Mouse (Mus musculus): Measurements from ENCODE around the gene Hdac7. TPM values are rescaled to one million over a fixed set of nuclear protein-coding genes. Genes with fewer than 3 reads are reported as not detected.

Hdac7 gene
- polyA plus RNA-seq, 1 experiment from 2014 or later = 26.6 TPM

DNA sequence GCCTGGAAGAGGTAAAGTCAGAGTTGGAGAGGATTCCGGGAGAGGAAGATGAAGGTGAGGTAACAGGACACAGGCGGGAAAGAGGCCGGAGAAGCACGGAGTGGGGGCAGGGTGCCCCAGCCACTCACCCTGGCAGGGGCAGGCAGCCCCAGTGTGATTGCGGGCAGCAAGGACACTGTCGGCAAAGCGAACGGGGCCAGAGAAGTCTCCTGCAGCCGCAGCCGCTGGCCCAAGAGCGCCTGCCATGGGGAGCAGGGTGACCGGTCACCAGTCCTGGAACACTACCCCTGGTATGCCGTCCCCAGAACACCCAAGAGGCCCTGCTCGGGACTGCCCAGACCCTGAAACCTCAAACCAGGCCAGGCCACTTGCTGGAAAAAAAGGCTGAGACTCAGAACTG is 35.8 kb downstream of the Hdac7 start:
- Histone ChIP-seq H3K4me2 (replicated peaks) (no peak overlapping the region), H3K9me3 (no peaks in the 10 kb centered on the region), H3K36me3 (peaks cover 26% of the 10 kb centered on the region), H3K27ac (replicated peaks) (no peak overlapping the region), H3K4me1 (peaks cover 22% of the 10 kb centered on the region), H3K27me3 (no peaks in the 10 kb centered on the region), H3K4me3 (no peak overlapping the region), H3K9ac (replicated peaks) (no peak overlapping the region)
- ATAC-seq (replicated peaks) = no peak
- WGBS = 83% methylated on average over 14 of the region's 14 CpGs

DNA sequence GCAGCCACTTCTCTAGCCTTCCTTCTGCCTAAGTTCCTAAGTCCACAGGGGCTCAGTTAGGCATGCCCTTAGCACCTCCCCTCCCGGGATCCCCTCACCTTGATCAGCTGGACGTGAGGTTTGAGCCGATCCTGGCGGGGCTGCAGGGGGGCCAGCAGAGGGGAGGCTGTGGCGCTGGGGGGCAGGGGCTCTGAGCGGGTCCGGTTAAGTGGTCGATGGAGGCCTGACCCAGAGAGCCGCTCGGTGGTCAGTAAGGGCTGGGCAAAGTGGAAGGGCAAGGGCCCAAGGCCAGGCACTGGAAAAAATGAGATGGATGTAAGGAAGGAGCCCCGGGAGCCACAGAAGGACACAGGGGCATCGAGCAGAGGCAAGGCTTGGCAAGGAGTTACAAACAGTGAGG is 36.4 kb downstream of the Hdac7 start:
- Histone ChIP-seq H3K27me3 (no peaks in the 10 kb centered on the region), H3K9ac (replicated peaks) (no peak overlapping the region), H3K4me3 (no peak overlapping the region), H3K4me1 (peaks cover 17% of the 10 kb centered on the region), H3K4me2 (replicated peaks) (no peak overlapping the region), H3K9me3 (no peaks in the 10 kb centered on the region), H3K36me3 (peaks cover 26% of the 10 kb centered on the region), H3K27ac (replicated peaks) (no peak overlapping the region)
- WGBS = 75% methylated on average over 12 of the region's 12 CpGs
- ATAC-seq (replicated peaks) = no peak

DNA sequence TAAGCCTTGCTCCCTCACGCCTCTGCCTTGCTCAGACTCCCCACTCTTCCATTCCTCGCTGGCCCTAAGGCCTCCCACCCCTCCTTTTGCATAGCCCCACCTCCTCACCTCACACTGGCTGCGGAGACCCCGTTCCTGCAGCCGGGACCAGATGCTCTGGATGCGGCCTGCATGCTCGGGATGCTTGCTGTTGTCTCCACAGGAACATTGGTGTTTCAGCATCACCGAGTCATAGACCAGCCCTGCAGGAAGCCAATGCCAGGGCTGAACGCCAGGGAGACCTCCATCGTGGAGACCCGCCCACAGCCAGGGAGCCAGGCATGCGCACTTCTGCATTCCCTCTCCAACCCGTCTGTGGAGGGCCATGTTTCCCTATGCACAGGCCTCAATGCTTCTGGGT is 41.7 kb downstream of the Hdac7 start:
- H3K27me3 ChIP-seq = no peaks in the 10 kb centered on the region
- H3K4me3 ChIP-seq = peak overlapping the region; percentile 32
- peak overlapping the region; percentile 37 for H3K4me2 ChIP-seq (replicated peaks)

DNA sequence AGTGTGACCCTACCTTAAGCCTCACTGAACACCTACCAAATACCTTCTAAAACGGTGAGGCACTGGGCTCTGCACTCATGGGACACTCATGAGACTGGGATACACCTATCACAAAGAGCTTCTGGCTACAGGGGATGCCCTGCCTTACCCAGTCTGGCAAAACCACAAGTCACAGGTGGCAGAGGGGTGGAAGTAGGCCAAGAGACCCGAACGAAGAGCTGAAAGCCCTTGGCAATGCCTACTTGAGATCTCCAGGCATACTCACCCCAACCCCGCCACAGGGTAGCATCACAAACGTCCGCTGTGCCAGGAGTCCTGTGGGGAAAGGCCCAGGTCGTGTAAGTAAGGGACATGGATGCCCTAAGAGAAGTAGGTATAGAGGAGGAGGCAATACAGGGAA is 42.5 kb downstream of the Hdac7 start:
- WGBS = 72% methylated on average over 7 of the region's 7 CpGs
- Histone ChIP-seq H3K9ac (replicated peaks) (no peak overlapping the region), H3K27ac (replicated peaks) (no peak overlapping the region), H3K27me3 (no peaks in the 10 kb centered on the region), H3K4me2 (replicated peaks) (0 out of 2 replicates have a peak overlapping the region, but pooled peaks have one; percentile 37), H3K4me3 (no peak overlapping the region), H3K4me1 (peaks cover 22% of the 10 kb centered on the region), H3K36me3 (peaks cover 19% of the 10 kb centered on the region), H3K9me3 (no peaks in the 10 kb centered on the region)
- no peak for ATAC-seq (replicated peaks)

More for the DNA sequence above, 41.7 kb downstream of the Hdac7 start:
- no peaks in the 10 kb centered on the region for H3K9me3 ChIP-seq
- 15% methylated on average over 13 of the region's 13 CpGs for WGBS
- peak; percentile 53 for ATAC-seq (replicated peaks)
- H3K36me3 ChIP-seq = peaks cover 18% of the 10 kb centered on the region
- 0 out of 2 replicates have a peak overlapping the region, but pooled peaks have one; percentile 29 for H3K9ac ChIP-seq (replicated peaks)
- H3K4me1 ChIP-seq = peaks cover 22% of the 10 kb centered on the region
- peak overlapping the region; percentile 58 for H3K27ac ChIP-seq (replicated peaks)

DNA sequence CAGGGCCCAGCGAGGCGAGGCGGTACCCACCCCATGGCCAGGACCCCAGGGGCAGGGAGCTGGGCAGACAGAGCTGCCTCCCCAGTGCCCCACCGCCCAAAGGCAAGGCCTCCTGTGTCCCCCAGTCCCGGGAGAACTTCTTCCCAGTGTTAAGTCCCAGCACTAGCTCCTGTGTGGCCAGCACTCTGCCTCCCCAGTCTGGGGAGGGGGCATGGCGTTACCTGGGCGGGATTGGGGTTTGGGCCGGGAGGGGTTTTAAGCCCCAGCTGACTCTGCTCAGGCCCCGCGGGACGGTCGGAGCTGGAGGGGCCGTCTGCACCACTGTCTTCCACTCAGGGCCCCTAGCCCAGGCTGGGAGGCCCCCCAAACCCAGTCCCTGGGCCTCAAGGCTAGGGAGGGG is 43.4 kb downstream of the Hdac7 start:
- 84% methylated on average over 13 of the region's 13 CpGs for WGBS
- H3K36me3 ChIP-seq = peaks cover 29% of the 10 kb centered on the region
- no peak overlapping the region for H3K27ac ChIP-seq (replicated peaks)
- H3K4me3 ChIP-seq = no peak overlapping the region
- H3K9ac ChIP-seq (replicated peaks) = no peak overlapping the region
- H3K4me1 ChIP-seq = peaks cover 22% of the 10 kb centered on the region
- H3K27me3 ChIP-seq = no peaks in the 10 kb centered on the region
- no peak for ATAC-seq (replicated peaks)
- H3K9me3 ChIP-seq = no peaks in the 10 kb centered on the region
- H3K4me2 ChIP-seq (replicated peaks) = no peak overlapping the region

DNA sequence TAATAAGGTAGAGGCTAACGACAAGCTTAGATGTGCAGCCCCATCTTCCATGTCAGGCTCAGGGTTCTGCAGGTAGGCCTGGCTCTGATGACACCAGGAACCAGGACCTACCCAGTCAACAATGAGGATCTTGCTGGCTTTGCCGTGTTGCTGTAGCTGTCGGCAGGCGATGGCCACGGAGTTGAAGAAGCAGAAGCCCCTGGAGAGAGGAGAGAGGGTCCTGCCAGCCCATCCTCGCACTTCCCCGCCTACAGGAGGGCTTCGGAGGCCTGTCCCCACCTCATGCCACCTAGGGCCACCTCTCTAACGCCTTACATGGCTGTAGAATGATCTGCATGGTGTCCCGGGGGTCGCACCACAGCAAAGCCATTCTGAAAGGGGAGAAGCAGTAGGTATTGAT is 44.9 kb downstream of the Hdac7 start:
- no peak for ATAC-seq (replicated peaks)
- 92% methylated on average over 8 of the region's 11 CpGs for WGBS
- Histone ChIP-seq H3K4me2 (replicated peaks) (no peak overlapping the region), H3K9ac (replicated peaks) (no peak overlapping the region), H3K4me3 (no peak overlapping the region), H3K27me3 (no peaks in the 10 kb centered on the region), H3K4me1 (peaks cover 22% of the 10 kb centered on the region), H3K27ac (replicated peaks) (no peak overlapping the region), H3K9me3 (no peaks in the 10 kb centered on the region), H3K36me3 (peaks cover 31% of the 10 kb centered on the region)

DNA sequence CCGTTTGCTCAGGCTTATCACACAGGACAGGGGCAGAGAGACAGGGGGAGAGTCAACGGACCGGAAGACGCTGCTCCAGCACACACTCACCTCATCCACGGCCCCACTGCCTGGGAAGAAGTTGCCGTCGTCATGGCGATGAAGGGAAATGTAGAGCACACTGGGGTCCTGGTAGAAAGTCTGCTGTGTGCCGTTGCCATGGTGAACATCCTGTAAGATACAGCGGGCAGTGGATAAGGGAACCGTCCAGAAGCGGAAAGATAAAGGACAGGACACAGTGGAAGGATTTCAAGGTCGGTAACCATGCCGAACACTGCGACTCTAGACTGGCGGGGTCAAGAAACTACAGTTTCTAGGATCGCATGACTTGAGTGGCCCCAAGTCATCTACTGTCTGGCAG is 46.2 kb downstream of the Hdac7 start:
- WGBS = 29% methylated on average over 17 of the region's 17 CpGs
- Histone ChIP-seq H3K4me1 (peaks cover 22% of the 10 kb centered on the region), H3K9me3 (no peaks in the 10 kb centered on the region), H3K9ac (replicated peaks) (no peak overlapping the region), H3K4me3 (no peak overlapping the region), H3K27ac (replicated peaks) (0 out of 2 replicates have a peak overlapping the region, but pooled peaks have one; percentile 19), H3K36me3 (peaks cover 42% of the 10 kb centered on the region), H3K4me2 (replicated peaks) (no peak overlapping the region), H3K27me3 (no peaks in the 10 kb centered on the region)
- ATAC-seq (replicated peaks) = peak; percentile 47; the same call in 1 of the 2 replicates

DNA sequence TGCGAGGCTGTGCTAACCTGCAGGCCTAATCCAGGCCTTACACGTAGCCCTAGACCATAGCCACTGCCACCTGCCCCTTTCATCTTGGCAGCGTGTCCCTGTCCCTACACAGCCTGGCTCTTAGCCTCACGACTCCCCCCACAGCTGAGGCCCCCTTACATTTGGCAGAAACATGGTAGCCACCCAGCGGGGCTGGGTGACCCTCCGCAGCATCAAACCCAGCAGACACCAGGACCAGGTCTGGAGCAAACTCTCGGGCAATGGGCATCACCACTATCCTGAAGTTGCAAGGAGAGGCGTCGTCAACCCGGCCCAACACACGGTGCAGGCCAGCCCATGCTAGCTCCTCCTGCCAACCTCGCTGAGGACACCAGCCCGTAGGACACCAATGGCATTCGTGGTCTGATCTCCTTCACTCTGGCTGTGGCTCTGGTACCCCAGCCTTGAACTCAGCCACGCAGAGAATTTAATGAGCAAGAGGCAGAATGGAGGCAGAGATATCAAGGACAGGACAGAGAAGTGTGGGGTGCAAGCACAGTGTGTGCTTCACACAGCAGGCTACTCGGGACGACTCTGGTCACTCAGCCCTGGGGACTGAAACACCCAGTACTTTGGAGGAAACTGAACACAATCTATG is 47.5 kb downstream of the Hdac7 start:
- Histone ChIP-seq H3K27me3 (no peaks in the 10 kb centered on the region), H3K36me3 (peaks cover 45% of the 10 kb centered on the region), H3K4me1 (peaks cover 11% of the 10 kb centered on the region)

DNA sequence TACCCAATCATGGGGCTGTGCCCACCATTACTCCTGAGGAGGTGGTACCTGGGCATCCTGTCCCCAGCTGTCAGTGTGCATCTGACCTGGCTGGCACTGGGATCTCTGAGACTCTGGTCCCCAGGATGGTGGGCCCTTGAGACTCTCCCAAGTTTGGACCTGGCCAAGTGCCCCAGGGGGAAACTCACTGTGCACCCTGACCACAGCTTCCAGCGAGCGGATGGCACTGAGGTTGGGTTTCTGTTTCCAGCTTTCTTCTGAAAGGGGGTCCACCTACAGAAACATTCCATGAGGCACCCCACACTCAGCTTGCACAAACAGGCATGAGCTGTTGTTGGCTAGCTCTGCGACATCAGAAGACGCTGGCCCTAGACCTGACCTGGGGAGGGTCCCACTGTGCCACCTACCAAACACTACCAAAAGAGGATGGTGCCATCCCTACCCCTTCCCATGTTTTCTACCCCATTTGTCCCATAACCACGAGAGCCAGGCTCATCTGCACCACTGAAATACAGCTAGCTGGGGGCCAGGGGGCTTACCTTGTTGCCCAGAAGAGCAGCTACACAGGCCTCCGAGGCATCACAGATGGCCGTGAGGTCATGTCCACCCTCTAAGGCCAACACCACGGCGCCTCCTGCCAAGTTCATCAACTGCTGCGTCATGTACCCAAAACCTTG is 48.6 kb downstream of the Hdac7 start:
- 96% methylated on average over 10 of the region's 10 CpGs for WGBS
- Histone ChIP-seq H3K36me3 (peaks cover 53% of the 10 kb centered on the region), H3K27me3 (no peaks in the 10 kb centered on the region), H3K4me1 (peaks cover 9% of the 10 kb centered on the region), H3K9ac (replicated peaks) (no peak overlapping the region), H3K4me3 (no peak overlapping the region), H3K9me3 (no peaks in the 10 kb centered on the region), H3K4me2 (replicated peaks) (no peak overlapping the region), H3K27ac (replicated peaks) (no peak overlapping the region)
- ATAC-seq (replicated peaks) = no peak

More for the DNA sequence above, 47.5 kb downstream of the Hdac7 start:
- Histone ChIP-seq H3K9me3 (no peaks in the 10 kb centered on the region), H3K4me2 (replicated peaks) (no peak overlapping the region), H3K9ac (replicated peaks) (no peak overlapping the region), H3K4me3 (no peak overlapping the region), H3K27ac (replicated peaks) (no peak overlapping the region)
- ATAC-seq (replicated peaks) = no peak
- 95% methylated on average over 17 of the region's 17 CpGs for WGBS

DNA sequence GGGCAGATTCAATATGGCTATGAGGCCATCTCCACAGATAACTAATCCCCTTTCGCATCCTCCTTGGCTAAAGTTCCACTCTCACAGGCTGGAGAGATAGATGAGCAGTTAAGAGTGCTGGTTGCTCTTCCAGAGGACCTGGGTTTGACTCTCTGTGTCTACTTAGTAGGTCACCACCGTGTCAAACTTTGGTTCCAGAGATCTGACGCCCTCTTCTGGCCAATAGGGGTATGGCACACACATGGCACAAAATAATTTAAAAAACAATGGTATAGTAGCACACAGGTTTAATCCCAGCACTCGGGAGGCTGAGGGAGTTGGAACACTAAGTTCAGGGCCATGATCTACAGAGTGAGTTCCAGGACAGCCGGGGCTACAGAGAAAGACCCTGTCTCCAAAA is 50.0 kb downstream of the Hdac7 start:
- H3K36me3 ChIP-seq = peaks cover 55% of the 10 kb centered on the region
- H3K4me1 ChIP-seq = peaks cover 9% of the 10 kb centered on the region
- ATAC-seq (replicated peaks) = no peak
- no peak overlapping the region for H3K27ac ChIP-seq (replicated peaks)
- no peak overlapping the region for H3K4me2 ChIP-seq (replicated peaks)
- H3K9ac ChIP-seq (replicated peaks) = no peak overlapping the region
- no peaks in the 10 kb centered on the region for H3K27me3 ChIP-seq
- H3K4me3 ChIP-seq = no peak overlapping the region
- H3K9me3 ChIP-seq = no peaks in the 10 kb centered on the region
- WGBS = 75% methylated on average over 5 of the region's 5 CpGs

DNA sequence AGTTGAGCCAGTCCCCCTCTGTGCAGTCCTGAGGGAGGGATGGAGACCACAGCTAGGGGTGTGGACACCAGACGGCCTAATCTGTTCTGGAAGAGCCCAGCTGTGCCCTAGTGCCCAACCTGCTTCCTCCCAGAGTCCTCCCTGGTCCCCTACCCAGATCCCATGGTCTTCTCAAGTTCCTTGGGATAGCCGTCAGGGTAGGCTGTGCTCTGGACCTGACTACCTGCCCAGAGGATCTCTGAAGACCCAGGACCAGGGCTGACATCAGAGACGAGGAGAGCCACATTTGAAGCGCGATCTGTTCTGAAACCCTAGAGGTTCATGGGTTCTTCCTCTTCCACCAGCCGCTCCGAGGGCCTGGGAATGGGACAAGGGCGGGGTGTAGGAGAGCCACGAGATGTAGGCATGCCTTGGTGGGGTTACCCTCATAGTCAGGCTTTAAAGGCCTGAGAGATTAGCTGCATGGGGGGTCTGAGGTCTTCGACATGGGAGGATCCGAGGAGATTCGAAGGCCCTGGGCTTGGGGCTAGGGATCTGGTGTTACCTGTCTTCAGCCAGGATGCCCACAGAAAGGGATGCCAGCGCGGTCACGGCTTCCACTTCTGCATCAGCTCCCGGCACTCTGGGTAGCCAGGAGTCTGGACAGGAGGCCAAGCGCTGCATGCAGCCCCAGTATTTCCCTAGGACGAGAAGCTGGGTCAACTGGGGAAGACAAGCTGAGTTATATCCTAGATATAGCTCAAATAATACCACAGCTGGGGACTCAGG is 50.7 kb downstream of the Hdac7 start:
- 90% methylated on average over 18 of the region's 18 CpGs for WGBS
- Histone ChIP-seq H3K9ac (replicated peaks) (no peak overlapping the region), H3K36me3 (peaks cover 53% of the 10 kb centered on the region), H3K4me1 (peaks cover 14% of the 10 kb centered on the region), H3K4me3 (no peak overlapping the region), H3K4me2 (replicated peaks) (no peak overlapping the region), H3K27ac (replicated peaks) (no peak overlapping the region), H3K9me3 (no peaks in the 10 kb centered on the region), H3K27me3 (no peaks in the 10 kb centered on the region)
- ATAC-seq (replicated peaks) = no peak

DNA sequence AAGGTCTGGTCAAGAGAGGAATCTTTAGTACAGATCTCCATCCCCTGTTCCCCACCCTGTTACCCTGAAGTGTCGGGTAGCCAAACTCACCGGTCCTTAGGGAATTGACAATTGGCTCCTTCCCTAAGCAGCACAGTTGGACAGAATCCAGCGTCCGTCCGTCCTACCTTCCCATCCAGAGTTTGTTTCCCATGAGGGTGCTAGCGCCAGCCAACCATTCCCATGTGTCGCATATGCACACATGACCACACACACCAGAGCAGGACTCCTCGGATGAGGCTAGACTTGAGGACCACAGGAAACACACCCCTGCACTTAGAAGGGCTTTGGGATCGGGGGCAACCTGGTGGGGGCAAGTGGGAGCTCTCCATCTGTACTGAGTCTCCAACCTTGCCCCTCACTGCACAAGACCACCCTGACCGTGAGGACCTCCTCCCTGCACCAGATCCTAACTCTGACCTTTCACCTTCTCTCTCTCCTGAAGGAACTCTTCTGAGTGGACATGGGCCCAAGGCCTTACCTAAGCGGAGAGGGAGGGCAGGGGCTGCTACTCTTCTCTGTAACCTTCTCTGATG is 53.1 kb downstream of the Hdac7 start:
- H3K4me2 ChIP-seq (replicated peaks) = no peak overlapping the region
- peaks cover 36% of the 10 kb centered on the region for H3K36me3 ChIP-seq
- H3K9me3 ChIP-seq = no peaks in the 10 kb centered on the region
- H3K4me1 ChIP-seq = peaks cover 14% of the 10 kb centered on the region
- H3K27ac ChIP-seq (replicated peaks) = no peak overlapping the region
- H3K4me3 ChIP-seq = no peak overlapping the region
- no peak overlapping the region for H3K9ac ChIP-seq (replicated peaks)
- no peak for ATAC-seq (replicated peaks)
- no peaks in the 10 kb centered on the region for H3K27me3 ChIP-seq
- WGBS = 92% methylated on average over 11 of the region's 11 CpGs

Data from forebrain, embryonic 15.5 days (tissue).